Mouse (Mus musculus): ENCODE results near the gene Capn3.

GRCm38 (mm10) chr2:120529531-120529930 lies 73.7 kb downstream of the Capn3 start:
- TF ChIP-seq CTCF (IDR thresholded peaks at IDR 0.05; ENCODE audit: low read depth, low read length) (no peak), POLR2A (IDR thresholded peaks at IDR 0.05; ENCODE audit: borderline replicate concordance, low read depth, low read length) (no peak)

Measured in bone marrow macrophage, adult 2 months (primary cell).